Mouse (Mus musculus) liver, embryonic 18 days (tissue): Measurements from ENCODE around the gene Tomm70a. TPM values are rescaled to one million over a fixed set of nuclear protein-coding genes. Genes with fewer than 3 reads are reported as not detected.

ENCODE experiments used
- polyA plus RNA-seq: library from polyadenylated mRNA; depleted of rRNA; stranded (reverse); fragments of >200 nt; gene quantifications from 2 replicates; pipeline ENCODE4 v1.2.3, GENCODE M21; 2012; rRNA removed

Tomm70a gene
- polyA plus RNA-seq, result 18.0 and 19.2 TPM in 2 replicates

GRCm38 (mm10) chr16:57120913-57121815 lies at the start of gene Tomm70a:
Tomm70a (plus strand) TSS chr16:57121703.

GRCm38 (mm10) chr16:57166611-57167513 lies 45.4 kb downstream of the Tomm70a start, which contains the start of gene Nit2:
Nit2 (minus strand) TSS chr16:57167341.

Other genes starting within 250 kb of the Tomm70a start
- 0.31 and 0.54 TPM in 2 replicates for gene Tmem45a, start 235.5 kb upstream of the Tomm70a start, polyA plus RNA-seq
- not detected in 2 replicates for gene Lnp1, start 193.6 kb upstream of the Tomm70a start, polyA plus RNA-seq
- 0.24 and 0.31 TPM in 2 replicates for gene Tmem45a2, start 50.3 kb upstream of the Tomm70a start, polyA plus RNA-seq
- 31.0 and 36.6 TPM in 2 replicates for gene Nit2, start 45.6 kb downstream of the Tomm70a start, polyA plus RNA-seq
- gene Tbc1d23, start 109.8 kb downstream of the Tomm70a start, polyA plus RNA-seq, result 9.2 and 11.0 TPM in 2 replicates
- 0.03 TPM in 1 of 2 replicates, not detected in the other for gene Tmem30c, start 171.2 kb downstream of the Tomm70a start, polyA plus RNA-seq
- 4.9 and 5.2 TPM in 2 replicates for gene Filip1l, start 231.4 kb downstream of the Tomm70a start, polyA plus RNA-seq